Mouse (Mus musculus) cortical plate, adult 2 months (tissue): ENCODE results near the gene Slc1a3.

Experiments used
- CTCF ChIP-seq: fragments of 200-500 bp; IDR thresholded peaks from 2 replicates; pipeline ENCODE4 v1.5.1; 2011; ENCODE audit warnings: mild to moderate bottlenecking, control low read depth, low read length; ENCODE audit not compliant: insufficient read depth; ENCODE audit errors: extremely low read depth
- POLR2A ChIP-seq: fragments of 200-500 bp; IDR thresholded peaks from 2 replicates; pipeline ENCODE4 v1.6.1; 2011; ENCODE audit warnings: mild to moderate bottlenecking, low read length, control low read depth; ENCODE audit not compliant: insufficient read depth; ENCODE audit errors: extremely low read depth

- TF ChIP-seq CTCF (no peak), POLR2A (no peak)
These were observed 12.0 kb upstream of the Slc1a3 start for GRCm38 (mm10) chr15:8722386-8723100.
